Mouse (Mus musculus): ENCODE measurements at regions not wholly inside any gene's neighbourhood (a gene's known extent, or its start where the extent isn't known, plus 50 kb on each side); places are given as distances from the start of the nearest gene placed in this dataset.

GRCm38 (mm10) chr11:45622701-45623100 is 229.2 kb upstream of the Clint1 start:
- no peak for DNase-seq (ENCODE audit: low spot score)
- intact Hi-C loops (cut with DNase I), result no loop called here

GRCm38 (mm10) chr11:45624233-45624632 is 227.6 kb upstream of the Clint1 start:
- no peak for DNase-seq (ENCODE audit: low spot score)
- intact Hi-C loops (cut with DNase I), result no loop called here

GRCm38 (mm10) chr11:45629250-45629649 is 222.6 kb upstream of the Clint1 start:
- DNase-seq (ENCODE audit: low spot score), result no peak

GRCm38 (mm10) chr11:45634535-45635235 is 217.2 kb upstream of the Clint1 start:
- intact Hi-C loops (cut with DNase I), result loop anchor here (10.0 kb wide), 1 partner anchor 1030 kb away; no protein-coding TSS in a partner anchor
- DNase-seq (ENCODE audit: low spot score), result no peak

More at GRCm38 (mm10) chr11:45629250-45629649, 222.6 kb upstream of the Clint1 start:
- intact Hi-C loops (cut with DNase I), result no loop called here

- intact Hi-C loops (cut with DNase I), result loop anchor here (10.0 kb wide), 1 partner anchor 1031 kb away; no protein-coding TSS in a partner anchor
These were observed 216.0 kb upstream of the Clint1 start for GRCm38 (mm10) chr11:45635896-45636295.

GRCm38 (mm10) chr11:45639236-45639635 is 212.6 kb upstream of the Clint1 start:
- no peak for DNase-seq (ENCODE audit: low spot score)
- intact Hi-C loops (cut with DNase I), result loop anchor here (10.0 kb wide), 1 partner anchor 1034 kb away; no protein-coding TSS in a partner anchor

More at GRCm38 (mm10) chr11:45635896-45636295, 216.0 kb upstream of the Clint1 start:
- no peak for DNase-seq (ENCODE audit: low spot score)

GRCm38 (mm10) chr11:45642142-45642756 is 209.6 kb upstream of the Clint1 start:
- intact Hi-C loops (cut with DNase I), result no loop called here
- DNase-seq (ENCODE audit: low spot score), result no peak

GRCm38 (mm10) chr11:45643629-45644325 is 208.1 kb upstream of the Clint1 start:
- intact Hi-C loops (cut with DNase I), result no loop called here
- DNase-seq (ENCODE audit: low spot score), result no peak

- intact Hi-C loops (cut with DNase I), result no loop called here
- DNase-seq (ENCODE audit: low spot score), result no peak
These were observed 206.0 kb upstream of the Clint1 start for GRCm38 (mm10) chr11:45645815-45646214.

GRCm38 (mm10) chr11:45647888-45648287 is 204.0 kb upstream of the Clint1 start:
- intact Hi-C loops (cut with DNase I), result no loop called here
- no peak for DNase-seq (ENCODE audit: low spot score)

GRCm38 (mm10) chr11:45656260-45656659 is 195.6 kb upstream of the Clint1 start:
- no peak for DNase-seq (ENCODE audit: low spot score)
- intact Hi-C loops (cut with DNase I), result no loop called here

GRCm38 (mm10) chr11:45670156-45670830 is 181.6 kb upstream of the Clint1 start:
- intact Hi-C loops (cut with DNase I), result no loop called here
- DNase-seq (ENCODE audit: low spot score), result no peak

GRCm38 (mm10) chr11:45678666-45679292 is 173.1 kb upstream of the Clint1 start:
- DNase-seq (ENCODE audit: low spot score), result peak; percentile 19
- intact Hi-C loops (cut with DNase I), result loop anchor here (2.0 kb wide), 1 partner anchor 1092 kb away; no protein-coding TSS in a partner anchor

GRCm38 (mm10) chr11:45679293-45679673 is 172.6 kb upstream of the Clint1 start:
- no peak for DNase-seq (ENCODE audit: low spot score)
- intact Hi-C loops (cut with DNase I), result loop anchor here (2.0 kb wide), 1 partner anchor 1092 kb away; no protein-coding TSS in a partner anchor

GRCm38 (mm10) chr11:45685571-45685970 is 166.3 kb upstream of the Clint1 start:
- intact Hi-C loops (cut with DNase I), result no loop called here
- DNase-seq (ENCODE audit: low spot score), result peak; percentile 29

- intact Hi-C loops (cut with DNase I), result no loop called here
- no peak for DNase-seq (ENCODE audit: low spot score)
These were observed 158.6 kb upstream of the Clint1 start for GRCm38 (mm10) chr11:45693206-45693605.

GRCm38 (mm10) chr11:45701506-45701905 is 150.3 kb upstream of the Clint1 start:
- no peak for DNase-seq (ENCODE audit: low spot score)
- intact Hi-C loops (cut with DNase I), result no loop called here

- intact Hi-C loops (cut with DNase I), result no loop called here
- DNase-seq (ENCODE audit: low spot score), result no peak
These were observed 148.9 kb upstream of the Clint1 start for GRCm38 (mm10) chr11:45702916-45703315.

GRCm38 (mm10) chr11:45704411-45704810 is 147.4 kb upstream of the Clint1 start:
- intact Hi-C loops (cut with DNase I), result no loop called here
- DNase-seq (ENCODE audit: low spot score), result no peak

- intact Hi-C loops (cut with DNase I), result no loop called here
- no peak for DNase-seq (ENCODE audit: low spot score)
These were observed 133.2 kb upstream of the Clint1 start for GRCm38 (mm10) chr11:45718630-45719029.

Measured in heart, postnatal 25 days (tissue).